Mouse (Mus musculus) lung, embryonic 16.5 days (tissue): Measurements from ENCODE around the gene Rapgef2. TPM values are rescaled to one million over a fixed set of nuclear protein-coding genes. Genes with fewer than 3 reads are reported as not detected.
"Not testable (repeated sequence)": the region's sequence is repeated elsewhere in the genome, so short reads cannot be mapped to it uniquely, and the experiment has no call there.

Experiments
- ATAC-seq: fragments of 200-750 bp; cut with Nextera tagmentation; 2 replicates; pipeline ENCODE4 v1.8.0; 2017; ENCODE audit warnings: low read depth, mild to moderate bottlenecking, moderate library complexity
- H3K27ac ChIP-seq: fragments of 300-500 bp; sonication (generic); 2 replicates; pipeline ENCODE4 v1.5.1; 2014; ENCODE audit warnings: mild to moderate bottlenecking, control low read depth, low read length
- H3K27me3 ChIP-seq: fragments of 300-500 bp; sonication (generic); 2 replicates; pipeline ENCODE4 v1.6.1; 2014; ENCODE audit warnings: low read depth, low read length, mixed read lengths; ENCODE audit not compliant: control insufficient read depth, insufficient read depth
- H3K36me3 ChIP-seq: fragments of 300-500 bp; sonication (generic); 2 replicates; pipeline ENCODE4 v1.6.1; 2014; ENCODE audit warnings: low read length; ENCODE audit not compliant: control insufficient read depth, insufficient read depth
- H3K4me1 ChIP-seq: fragments of 300-500 bp; sonication (generic); replicated peaks from 2 replicates; pipeline ENCODE4 v1.6.1; 2014; ENCODE audit warnings: low read length, mixed read lengths; ENCODE audit not compliant: control insufficient read depth, insufficient read depth
- H3K4me2 ChIP-seq: fragments of 300-500 bp; sonication (generic); 2 replicates; pipeline ENCODE4 v1.6.1; 2014; ENCODE audit warnings: low read depth, low read length, control low read depth
- H3K4me3 ChIP-seq: fragments of 300-500 bp; sonication (generic); 2 replicates; pipeline ENCODE4 v1.5.1; 2014; ENCODE audit warnings: mild to moderate bottlenecking, low read length, control low read depth
- H3K9ac ChIP-seq: fragments of 300-500 bp; sonication (generic); 2 replicates; pipeline ENCODE4 v1.6.1; 2014; ENCODE audit warnings: low read length, control low read depth
- H3K9me3 ChIP-seq: fragments of 300-500 bp; sonication (generic); 2 replicates; pipeline ENCODE4 v1.6.1; 2016; ENCODE audit warnings: low read length; ENCODE audit not compliant: control insufficient read depth
- WGBS: fragments of 180-500 bp; shearing (Covaris S2); extraction: QIAGEN DNeasy Blood & Tissue Kit; methylation state at CpG from one replicate; pipeline ENCODE4 v1.1.7; 2014; 5-methylcytosine and 5-hydroxymethylcytosine counted together
- polyA plus RNA-seq: library from polyadenylated mRNA; unstranded; fragments of >200 nt; fragmentation: Nextera tagmentation; extraction: Ambion mirVana; gene quantifications from 2 replicates; pipeline ENCODE4 v1.2.1, GENCODE M21; 2015

The Rapgef2 gene
- polyA plus RNA-seq, 1 experiment from 2014 or later = 5.1 TPM

DNA sequence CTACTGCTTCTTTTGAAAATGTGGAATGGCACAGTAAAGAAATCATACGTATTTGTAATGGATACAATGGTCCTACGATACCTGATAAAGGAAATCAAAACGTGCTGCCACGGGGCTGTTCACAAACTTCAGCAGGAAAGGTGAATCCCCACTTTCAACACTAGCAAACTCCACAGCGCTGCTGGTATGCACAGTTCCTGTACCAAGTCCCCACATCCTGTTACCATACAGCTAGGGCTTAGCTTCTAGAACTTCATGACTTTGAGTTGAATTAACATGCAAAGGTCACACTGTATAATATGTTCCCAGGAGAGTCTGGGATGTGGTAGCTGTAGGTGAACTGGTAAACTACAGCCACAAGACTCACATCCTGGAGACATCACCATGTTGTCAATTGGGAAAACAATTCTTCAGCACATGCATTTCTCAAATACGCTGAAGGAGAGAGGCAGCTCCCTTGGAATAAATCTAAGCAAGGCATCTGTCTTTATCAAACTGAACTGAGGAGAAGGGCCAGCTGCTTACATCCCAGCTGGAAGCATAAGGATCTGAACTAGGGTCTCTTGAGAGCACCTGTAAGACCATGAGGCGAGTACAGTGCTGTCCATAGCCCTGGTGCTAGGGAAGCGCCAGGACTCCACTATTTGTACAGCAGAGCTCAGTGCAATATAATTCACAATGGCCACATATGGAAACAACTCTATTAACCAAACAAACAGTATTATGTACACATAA is 109.0 kb downstream of the Rapgef2 start:
- Histone ChIP-seq H3K4me3 (no peak overlapping the region; the same call in 1 of the 2 replicates), H3K4me2 (peak overlapping the region; percentile 46), H3K27me3 (no peaks in the 10 kb centered on the region), H3K36me3 (no peaks in the 10 kb centered on the region), H3K27ac (peak overlapping the region; percentile 79), H3K4me1 (peaks cover 53% of the 10 kb centered on the region), H3K9me3 (no peaks in the 10 kb centered on the region), H3K9ac (no peak overlapping the region)
- 71% methylated on average over 8 of the region's 8 CpGs for WGBS
- no peak for ATAC-seq

GRCm38 (mm10) chr3:79174168-79174567 is 112.1 kb downstream of the Rapgef2 start:
- no peaks in the 10 kb centered on the region for H3K27me3 ChIP-seq
- no peak overlapping the region for H3K9ac ChIP-seq
- no peak overlapping the region for H3K4me3 ChIP-seq
- H3K4me2 ChIP-seq = no peak overlapping the region
- H3K36me3 ChIP-seq = no peaks in the 10 kb centered on the region; the same call in 1 of the 2 replicates
- peaks cover 23% of the 10 kb centered on the region for H3K4me1 ChIP-seq
- no peak for ATAC-seq
- H3K27ac ChIP-seq = no peak overlapping the region
- no peaks in the 10 kb centered on the region for H3K9me3 ChIP-seq
- WGBS = 81% methylated on average over 6 of the region's 6 CpGs

- Histone ChIP-seq H3K4me3 (no peak overlapping the region), H3K4me2 (no peak overlapping the region), H3K27ac (no peak overlapping the region), H3K9me3 (no peaks in the 10 kb centered on the region), H3K4me1 (peaks cover 15% of the 10 kb centered on the region), H3K9ac (no peak overlapping the region), H3K27me3 (no peaks in the 10 kb centered on the region), H3K36me3 (no peaks in the 10 kb centered on the region; the same call in 1 of the 2 replicates)
- WGBS = 74% methylated on average over 5 of the region's 5 CpGs
- ATAC-seq = no peak
Measured at GRCm38 (mm10) chr3:79173291-79173690, 113.0 kb downstream of the Rapgef2 start.

- not testable (repeated sequence) for H3K36me3 ChIP-seq, H3K4me2 ChIP-seq, H3K9ac ChIP-seq, ATAC-seq, H3K9me3 ChIP-seq, H3K4me3 ChIP-seq, H3K4me1 ChIP-seq, H3K27ac ChIP-seq, H3K27me3 ChIP-seq
- WGBS = 93% methylated on average over 8 of the region's 8 CpGs
Measured at GRCm38 (mm10) chr3:79171146-79171545, 115.2 kb downstream of the Rapgef2 start.

DNA sequence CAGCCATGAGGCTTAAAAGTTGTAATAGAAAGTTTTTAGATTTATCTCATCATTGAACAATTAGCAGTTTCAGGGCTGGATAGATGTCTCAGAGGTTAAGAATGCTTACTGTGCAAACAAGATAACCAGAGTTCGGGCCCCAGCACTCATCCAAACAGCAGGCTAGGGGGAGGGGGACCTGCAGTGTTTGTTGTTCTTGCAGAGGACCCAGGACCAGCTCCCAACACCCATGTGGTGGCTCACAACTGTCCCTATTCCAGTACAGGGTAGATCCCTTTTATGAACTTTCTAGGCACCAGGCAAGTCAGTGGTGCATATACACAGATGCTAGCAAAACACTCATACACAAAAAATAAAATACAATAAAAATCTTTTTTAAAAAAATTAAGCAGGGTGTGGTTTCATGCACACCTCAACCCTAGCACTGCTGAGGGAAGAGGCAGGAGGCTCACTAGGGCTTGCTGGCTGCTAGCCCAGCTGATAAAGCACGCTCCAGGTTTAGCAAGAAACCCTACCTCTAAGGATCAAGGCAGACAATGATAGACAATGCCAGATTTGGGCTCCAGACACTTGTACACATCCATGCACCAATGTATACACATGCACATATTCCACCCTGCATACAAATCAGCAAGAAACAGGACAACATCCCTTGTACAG is 118.0 kb downstream of the Rapgef2 start:
- no peaks in the 10 kb centered on the region for H3K27me3 ChIP-seq
- no peak overlapping the region for H3K27ac ChIP-seq
- no peak overlapping the region for H3K4me2 ChIP-seq
- H3K4me1 ChIP-seq = no peaks in the 10 kb centered on the region; the same call in 1 of the 2 replicates
- no peak for ATAC-seq
- WGBS = 42% methylated on average over 2 of the region's 2 CpGs
- no peaks in the 10 kb centered on the region for H3K9me3 ChIP-seq
- H3K4me3 ChIP-seq = no peak overlapping the region
- H3K36me3 ChIP-seq = no peaks in the 10 kb centered on the region; the same call in 1 of the 2 replicates
- H3K9ac ChIP-seq = no peak overlapping the region

DNA sequence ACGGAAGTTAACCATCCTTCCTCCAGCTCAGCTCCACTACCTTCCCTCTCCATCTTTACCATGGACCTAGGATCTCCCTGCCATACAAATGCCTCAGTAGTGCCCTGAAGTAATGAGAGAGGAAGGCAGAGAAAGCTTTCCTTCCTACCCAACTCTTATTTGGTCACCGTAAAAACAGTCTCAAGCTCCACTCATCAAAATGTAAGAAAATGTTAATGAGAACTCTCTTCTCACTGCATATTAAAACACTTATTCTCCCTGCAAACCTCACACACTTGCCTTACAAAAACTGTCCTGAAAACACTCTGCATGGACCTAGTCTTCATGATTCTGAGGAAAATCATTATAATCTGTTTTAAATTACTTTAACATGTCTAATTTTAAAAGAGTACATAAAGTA is 118.7 kb downstream of the Rapgef2 start:
- Histone ChIP-seq H3K4me3 (no peak overlapping the region), H3K36me3 (no peaks in the 10 kb centered on the region; the same call in 1 of the 2 replicates), H3K4me1 (no peaks in the 10 kb centered on the region; the same call in 1 of the 2 replicates), H3K9me3 (no peaks in the 10 kb centered on the region), H3K9ac (no peak overlapping the region), H3K4me2 (no peak overlapping the region), H3K27ac (no peak overlapping the region), H3K27me3 (no peaks in the 10 kb centered on the region)
- ATAC-seq = no peak
- WGBS = 77% methylated on average over 2 of the region's 2 CpGs

DNA sequence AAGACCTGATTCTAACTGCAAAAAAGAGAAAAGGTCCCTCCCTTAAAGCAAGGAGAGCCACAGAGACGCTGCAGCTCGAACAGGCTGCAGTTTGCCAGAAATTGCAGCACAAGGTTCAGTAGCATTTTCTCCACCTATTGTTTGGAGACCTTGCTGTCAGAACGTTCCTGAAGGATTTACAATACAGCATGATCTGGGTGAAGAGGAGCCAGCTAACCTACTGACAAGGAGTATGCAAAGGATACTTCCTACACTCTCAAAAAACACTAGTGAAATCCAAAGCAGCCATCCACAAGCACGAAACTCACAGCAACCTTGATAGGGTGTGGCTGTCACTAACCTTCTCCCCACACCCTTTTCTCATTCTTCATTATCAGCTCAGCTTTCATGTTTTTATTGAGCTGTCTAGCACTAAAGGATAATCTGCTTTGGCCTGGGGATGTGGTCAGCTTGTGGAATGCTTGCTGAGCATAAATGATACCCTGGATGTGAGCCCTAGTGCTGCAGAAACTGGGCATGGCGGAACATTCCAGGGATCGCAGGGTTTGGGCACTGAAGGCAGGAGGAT is 124.4 kb downstream of the Rapgef2 start:
- Histone ChIP-seq H3K4me2 (peak overlapping the region; percentile 37), H3K9ac (peak overlapping the region; percentile 39; the same call in 1 of the 2 replicates), H3K4me3 (no peak overlapping the region), H3K27me3 (no peaks in the 10 kb centered on the region), H3K27ac (peak overlapping the region; percentile 69), H3K9me3 (no peaks in the 10 kb centered on the region), H3K4me1 (peaks cover 14% of the 10 kb centered on the region), H3K36me3 (no peaks in the 10 kb centered on the region)
- ATAC-seq = peak; percentile 26; the same call in 1 of the 2 replicates
- WGBS = 42% methylated on average over 6 of the region's 6 CpGs

- Histone ChIP-seq H3K27me3 (no peaks in the 10 kb centered on the region), H3K36me3 (no peaks in the 10 kb centered on the region), H3K4me1 (peaks cover 14% of the 10 kb centered on the region), H3K9me3 (no peaks in the 10 kb centered on the region), H3K4me3 (no peak overlapping the region), H3K27ac (peak overlapping the region; percentile 69), H3K9ac (no peak overlapping the region; the same call in 1 of the 2 replicates), H3K4me2 (peak overlapping the region; percentile 37)
- 33% methylated on average over 6 of the region's 6 CpGs for WGBS
- ATAC-seq = peak; percentile 84
Measured at GRCm38 (mm10) chr3:79161093-79161723, 125.1 kb downstream of the Rapgef2 start.

- no peak overlapping the region for H3K4me2 ChIP-seq
- ATAC-seq = no peak
- H3K27ac ChIP-seq = no peak overlapping the region
Measured at GRCm38 (mm10) chr3:79158254-79158653, 128.1 kb downstream of the Rapgef2 start.

More at GRCm38 (mm10) chr3:79158254-79158653, 128.1 kb downstream of the Rapgef2 start:
- Histone ChIP-seq H3K36me3 (no peaks in the 10 kb centered on the region), H3K4me1 (peaks cover 17% of the 10 kb centered on the region), H3K27me3 (no peaks in the 10 kb centered on the region), H3K9ac (no peak overlapping the region), H3K9me3 (no peaks in the 10 kb centered on the region), H3K4me3 (no peak overlapping the region)
